Mouse (Mus musculus) intestine, embryonic 14.5 days (tissue): ENCODE results near the gene Tnik. TPM values are rescaled to one million over a fixed set of nuclear protein-coding genes. Genes with fewer than 3 reads are reported as not detected.

Source experiments
- ATAC-seq: fragments of 200-750 bp; cut with Nextera tagmentation; replicated peaks from 2 replicates; pipeline ENCODE4 v1.8.0; 2017; ENCODE audit warnings: low read depth, moderate number of reproducible peaks, moderate TSS enrichment, moderate library complexity; ENCODE audit not compliant: low FRiP score, low TSS enrichment
- DNase-seq: peaks from one replicate; pipeline ENCODE4 v3.0.0-alpha.2; 2018; ENCODE audit warnings: low spot score
- H3K27ac ChIP-seq: fragments of 300-500 bp; sonication (generic); 2 replicates; pipeline ENCODE4 v1.5.1; 2014; ENCODE audit warnings: low read depth, mild to moderate bottlenecking, control low read depth
- H3K27me3 ChIP-seq: fragments of 300-500 bp; sonication (generic); replicated peaks from 2 replicates; pipeline ENCODE4 v1.6.1; 2014; ENCODE audit warnings: low read length, control low read depth; ENCODE audit not compliant: control insufficient read depth, insufficient read depth
- H3K36me3 ChIP-seq: fragments of 300-500 bp; sonication (generic); 2 replicates; pipeline ENCODE4 v1.6.1; 2014; ENCODE audit warnings: low read length, control low read depth; ENCODE audit not compliant: control insufficient read depth, insufficient read depth
- H3K4me1 ChIP-seq: fragments of 300-500 bp; sonication (generic); replicated peaks from 2 replicates; pipeline ENCODE4 v1.6.1; 2014; ENCODE audit warnings: low read length, control low read depth, mixed read lengths; ENCODE audit not compliant: control insufficient read depth, insufficient read depth
- H3K4me2 ChIP-seq: fragments of 300-500 bp; sonication (generic); 2 replicates; pipeline ENCODE4 v1.6.1; 2014; ENCODE audit warnings: low read length
- H3K4me3 ChIP-seq: fragments of 300-500 bp; sonication (generic); 2 replicates; pipeline ENCODE4 v1.5.1; 2014; ENCODE audit warnings: low read depth, low read length, control low read depth, mixed read lengths
- H3K9ac ChIP-seq: fragments of 300-500 bp; sonication (generic); 2 replicates; pipeline ENCODE4 v1.6.1; 2014; ENCODE audit warnings: mild to moderate bottlenecking, low read length
- H3K9me3 ChIP-seq: fragments of 300-500 bp; sonication (generic); 2 replicates; pipeline ENCODE4 v1.6.1; 2016; ENCODE audit warnings: low read length, control low read depth; ENCODE audit not compliant: control insufficient read depth
- WGBS: fragments of 180-500 bp; shearing (Covaris S2); extraction: QIAGEN DNeasy Blood & Tissue Kit; methylation state at CpG from one replicate; pipeline ENCODE4 v1.1.7; 2014; 5-methylcytosine and 5-hydroxymethylcytosine counted together
- polyA plus RNA-seq: library from polyadenylated mRNA; unstranded; fragments of >200 nt; fragmentation: Nextera tagmentation; extraction: Ambion mirVana; gene quantifications from 2 replicates; pipeline ENCODE4 v1.2.1, GENCODE M21; 2014

Tnik gene
- polyA plus RNA-seq, 1 experiment from 2014 or later = 16.1 TPM

DNA sequence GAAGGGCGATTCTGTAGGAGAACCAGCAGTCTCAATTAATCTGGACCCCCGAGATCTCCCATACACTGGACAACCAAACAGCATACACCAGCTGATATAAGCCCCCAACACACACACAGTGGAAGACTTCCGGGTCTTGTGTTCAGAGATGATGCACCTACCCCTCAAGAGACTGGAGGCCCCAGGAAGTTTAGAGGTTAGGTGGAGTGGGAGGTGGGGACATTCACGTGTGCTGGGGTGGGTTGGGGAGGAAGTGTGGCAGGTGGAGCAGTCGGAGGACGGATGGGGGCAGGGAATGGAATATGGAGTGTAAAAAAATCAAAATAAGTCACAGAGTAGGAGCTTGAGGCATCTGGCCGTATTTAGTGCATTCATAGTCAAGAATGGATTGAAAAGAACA is 7.3 kb upstream of the Tnik start:
- Histone ChIP-seq H3K9me3 (no peaks in the 10 kb centered on the region), H3K9ac (no peak overlapping the region), H3K27ac (no peak overlapping the region), H3K36me3 (no peaks in the 10 kb centered on the region), H3K4me3 (no peak overlapping the region), H3K27me3 (no peaks in the 10 kb centered on the region), H3K4me1 (no peaks in the 10 kb centered on the region), H3K4me2 (no peak overlapping the region)
- ATAC-seq (no peak), DNase-seq (no peak)
- WGBS = 82% methylated on average over 7 of the region's 7 CpGs

DNA sequence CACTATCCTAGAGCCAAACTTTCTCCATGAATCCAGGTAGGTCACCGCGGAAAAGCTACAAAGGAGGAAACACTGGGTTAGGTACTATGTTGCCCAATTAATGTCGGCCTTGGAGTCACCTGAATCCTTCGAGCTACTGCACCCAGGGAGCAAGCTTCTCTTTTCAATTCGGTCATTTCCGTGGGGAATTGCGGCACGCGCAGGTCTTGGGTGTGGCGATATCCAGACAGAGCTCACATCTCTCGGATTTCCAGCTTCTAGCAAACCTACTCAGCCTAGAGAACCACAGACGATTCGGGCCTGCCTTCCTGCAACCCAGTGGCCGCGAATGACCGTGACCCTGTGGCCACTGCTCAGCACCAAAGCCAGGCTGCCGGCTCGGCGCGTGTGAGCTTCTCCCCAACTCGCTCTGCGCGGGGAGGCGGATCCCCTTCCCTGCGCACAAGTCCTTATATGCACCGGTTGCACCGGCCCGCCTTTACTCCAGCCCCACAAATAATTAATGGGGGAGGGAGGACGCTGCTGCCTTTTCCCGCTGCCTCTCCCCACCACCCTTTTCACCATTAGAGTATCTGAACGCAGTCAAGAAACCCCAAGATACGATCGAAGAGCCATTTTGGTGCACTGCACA is 528 bp upstream of the Tnik start:
- Histone ChIP-seq H3K9ac (peak overlapping the region; percentile 69), H3K27ac (peak overlapping the region; percentile 59), H3K4me3 (peak overlapping the region; percentile 83), H3K4me2 (peak overlapping the region; percentile 96), H3K9me3 (no peaks in the 10 kb centered on the region), H3K36me3 (no peaks in the 10 kb centered on the region), H3K27me3 (0 out of 2 replicates have a peak, but pooled peaks cover 2% of the 10 kb centered on the region), H3K4me1 (peaks cover 2% of the 10 kb centered on the region; the same call in 1 of the 2 replicates)
- DNase-seq (peak; percentile 85), ATAC-seq (peak; percentile 77)
- 1% methylated on average over 33 of the region's 33 CpGs for WGBS

DNA sequence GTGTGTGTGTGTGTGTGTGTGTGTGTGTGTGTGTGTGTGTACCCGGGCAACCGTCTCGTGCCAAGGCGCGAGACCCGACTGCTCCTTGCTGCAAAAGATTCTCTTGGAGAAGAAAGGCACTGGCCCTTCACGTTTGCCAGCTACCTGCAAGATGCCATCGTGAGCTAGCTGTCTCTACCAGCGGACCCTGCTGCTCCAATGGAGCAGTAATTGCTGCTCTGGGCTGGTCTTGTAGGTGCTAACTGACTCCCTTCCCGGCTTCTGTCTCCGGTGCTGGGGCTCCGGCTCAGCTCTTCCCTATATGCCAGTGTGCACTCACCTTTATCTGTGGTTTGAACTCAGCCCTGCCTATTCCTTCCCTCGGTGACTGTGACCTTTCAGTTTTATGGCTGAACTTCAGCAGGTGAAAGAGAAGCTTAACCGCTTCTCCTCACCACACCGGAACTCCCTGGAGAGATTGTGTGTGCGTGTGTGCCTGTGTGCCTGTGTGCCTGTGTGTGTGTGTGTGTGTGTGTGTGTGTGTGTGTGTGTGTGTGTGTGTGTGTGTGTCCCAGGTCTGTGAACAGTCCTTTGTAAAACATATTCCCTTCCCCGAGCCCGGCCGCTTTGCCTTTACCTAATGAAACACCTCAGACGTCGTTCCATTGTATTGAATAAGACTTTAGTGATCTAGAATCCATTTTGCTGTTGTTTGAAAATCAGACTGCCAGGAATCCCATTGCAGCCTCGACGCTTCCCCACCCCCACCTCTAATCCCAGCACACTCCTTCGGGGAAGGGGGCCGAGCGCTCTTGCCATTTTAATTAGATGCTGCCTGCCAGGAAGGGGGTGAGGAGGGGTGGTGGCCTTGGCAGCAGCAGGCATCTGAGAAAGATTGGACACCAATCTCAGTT is 1.2 kb downstream of the Tnik start:
- WGBS = 8% methylated on average over 26 of the region's 26 CpGs
- no peaks in the 10 kb centered on the region for H3K9me3 ChIP-seq
- no peak overlapping the region; the same call in 1 of the 2 replicates for H3K27ac ChIP-seq
- DNase-seq (peak; percentile 78), ATAC-seq (peak; percentile 16)
- H3K27me3 ChIP-seq = 0 out of 2 replicates have a peak, but pooled peaks cover 2% of the 10 kb centered on the region
- H3K4me1 ChIP-seq = peaks cover 2% of the 10 kb centered on the region; the same call in 1 of the 2 replicates
- peak overlapping the region; percentile 69 for H3K9ac ChIP-seq
- peak overlapping the region; percentile 96 for H3K4me2 ChIP-seq
- no peaks in the 10 kb centered on the region for H3K36me3 ChIP-seq
- H3K4me3 ChIP-seq = peak overlapping the region; percentile 83

DNA sequence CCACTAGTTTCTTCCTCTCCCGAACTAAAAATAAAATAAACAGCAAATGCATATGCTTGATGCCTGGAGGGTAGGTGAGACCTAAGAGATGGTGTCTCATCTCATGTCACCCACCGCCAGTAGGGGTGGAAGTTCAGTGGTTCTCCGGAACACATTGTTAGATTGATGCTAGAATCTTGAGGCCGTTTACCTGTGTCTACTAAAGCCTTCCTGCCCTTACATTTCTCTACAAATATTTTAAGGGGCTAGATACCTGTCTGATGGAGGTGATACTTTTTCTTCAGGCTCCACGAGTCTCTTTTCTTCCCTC is 1.8 kb downstream of the Tnik start:
- DNase-seq = no peak
- H3K9ac ChIP-seq = peak overlapping the region; percentile 69
- H3K36me3 ChIP-seq = no peaks in the 10 kb centered on the region
- WGBS = 49% methylated on average over 5 of the region's 5 CpGs
- 0 out of 2 replicates have a peak, but pooled peaks cover 2% of the 10 kb centered on the region for H3K27me3 ChIP-seq
- no peak overlapping the region for H3K27ac ChIP-seq
- ATAC-seq = no peak
- peaks cover 2% of the 10 kb centered on the region; the same call in 1 of the 2 replicates for H3K4me1 ChIP-seq
- peak overlapping the region; percentile 96 for H3K4me2 ChIP-seq
- H3K4me3 ChIP-seq = peak overlapping the region; percentile 83
- no peaks in the 10 kb centered on the region for H3K9me3 ChIP-seq

DNA sequence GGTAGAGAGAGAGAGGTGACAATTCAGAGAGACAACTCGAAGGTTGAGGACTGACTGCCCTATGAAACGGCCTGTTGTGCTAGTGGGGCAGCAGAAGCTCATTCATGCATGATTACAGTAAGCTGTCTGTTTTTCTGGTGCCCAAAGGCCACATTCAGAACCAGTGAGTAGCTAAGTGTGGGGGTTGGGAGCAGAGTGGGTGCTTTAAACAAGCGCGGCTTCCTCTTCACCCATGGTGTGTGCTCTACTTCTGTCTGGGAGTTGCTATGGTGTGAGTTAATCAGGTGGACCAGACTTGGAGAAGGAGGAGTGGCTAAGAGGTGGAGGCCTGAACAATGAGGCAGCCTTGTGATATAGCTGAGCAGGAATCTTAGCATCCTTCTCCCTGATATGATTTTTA is 2.2 kb downstream of the Tnik start:
- H3K4me2 ChIP-seq = peak overlapping the region; percentile 96
- no peaks in the 10 kb centered on the region for H3K36me3 ChIP-seq
- H3K4me1 ChIP-seq = peaks cover 2% of the 10 kb centered on the region; the same call in 1 of the 2 replicates
- 0 out of 2 replicates have a peak, but pooled peaks cover 2% of the 10 kb centered on the region for H3K27me3 ChIP-seq
- no peaks in the 10 kb centered on the region for H3K9me3 ChIP-seq
- H3K4me3 ChIP-seq = peak overlapping the region; percentile 83; the same call in 1 of the 2 replicates
- H3K9ac ChIP-seq = no peak overlapping the region
- H3K27ac ChIP-seq = no peak overlapping the region
- 55% methylated on average over 4 of the region's 4 CpGs for WGBS
- no peak for ATAC-seq
- no peak for DNase-seq

DNA sequence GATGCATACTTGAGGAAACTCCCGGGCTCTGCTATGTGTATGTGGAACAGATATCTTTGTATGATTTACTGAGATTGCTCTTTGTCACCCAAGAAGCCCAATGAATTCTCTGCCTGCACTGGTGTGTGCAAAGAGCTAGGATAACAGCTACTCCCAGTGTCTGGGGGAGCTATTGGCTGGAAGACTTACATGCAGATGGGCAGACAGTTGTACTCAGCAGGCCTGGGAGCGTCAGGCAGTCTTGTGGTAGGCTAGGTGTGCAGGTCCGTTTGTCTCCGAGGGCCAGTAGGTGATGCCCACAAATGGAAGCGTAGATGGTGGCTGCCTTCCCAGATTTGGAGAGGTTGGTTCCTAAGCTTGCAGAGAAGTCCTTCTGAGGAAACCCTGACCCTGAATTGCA is 2.6 kb downstream of the Tnik start:
- ATAC-seq (no peak), DNase-seq (no peak)
- H3K27me3 ChIP-seq = 0 out of 2 replicates have a peak, but pooled peaks cover 2% of the 10 kb centered on the region
- no peaks in the 10 kb centered on the region for H3K9me3 ChIP-seq
- H3K36me3 ChIP-seq = no peaks in the 10 kb centered on the region
- no peak overlapping the region for H3K4me3 ChIP-seq
- peak overlapping the region; percentile 96 for H3K4me2 ChIP-seq
- no peak overlapping the region for H3K9ac ChIP-seq
- peaks cover 2% of the 10 kb centered on the region; the same call in 1 of the 2 replicates for H3K4me1 ChIP-seq
- 75% methylated on average over 5 of the region's 5 CpGs for WGBS
- no peak overlapping the region for H3K27ac ChIP-seq

DNA sequence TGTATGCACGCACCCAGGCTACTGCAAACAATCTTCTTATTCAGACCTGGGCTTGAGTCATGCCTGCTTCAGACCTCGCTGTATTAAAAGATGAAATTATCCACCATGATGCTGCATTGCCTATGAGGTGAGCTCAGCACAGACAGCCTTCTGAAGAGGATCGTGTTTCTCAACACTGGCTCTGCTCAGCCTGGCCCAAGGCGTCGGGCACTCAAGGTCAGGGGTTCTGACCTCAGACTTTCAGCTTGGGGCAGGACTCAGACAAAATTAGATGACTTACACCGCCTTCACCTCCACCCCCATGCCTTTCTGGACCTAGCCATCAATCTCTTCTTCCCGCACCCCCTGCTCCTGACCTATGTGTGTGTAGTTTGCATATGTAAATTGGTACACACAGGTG is 4.2 kb downstream of the Tnik start:
- H3K9ac ChIP-seq = no peak overlapping the region
- no peak overlapping the region for H3K4me3 ChIP-seq
- no peak overlapping the region for H3K27ac ChIP-seq
- DNase-seq = no peak
- no peaks in the 10 kb centered on the region for H3K36me3 ChIP-seq
- peaks cover 2% of the 10 kb centered on the region; the same call in 1 of the 2 replicates for H3K4me1 ChIP-seq
- H3K27me3 ChIP-seq = 0 out of 2 replicates have a peak, but pooled peaks cover 2% of the 10 kb centered on the region
- no peak for ATAC-seq
- no peaks in the 10 kb centered on the region for H3K9me3 ChIP-seq
- no peak overlapping the region for H3K4me2 ChIP-seq
- WGBS = 66% methylated on average over 7 of the region's 7 CpGs

DNA sequence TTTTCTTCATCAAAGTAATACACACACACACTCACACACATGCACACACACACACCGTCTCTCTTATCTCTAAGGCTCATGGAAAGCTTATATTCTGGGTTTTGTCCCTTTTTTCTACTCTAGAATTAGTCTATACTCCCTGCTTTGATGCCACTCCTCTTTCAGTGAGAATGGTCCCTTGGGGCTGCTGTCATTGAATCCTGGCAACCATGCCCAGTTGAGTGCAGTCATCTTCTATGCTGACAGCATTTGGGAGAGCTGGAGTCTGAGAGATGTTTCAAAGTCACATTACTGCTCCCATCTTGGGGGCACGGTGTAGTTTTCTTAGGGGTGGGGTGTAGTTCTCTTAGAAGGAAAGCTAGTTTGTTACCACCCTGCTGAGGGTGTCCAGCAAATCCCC is 6.7 kb downstream of the Tnik start:
- H3K4me3 ChIP-seq = no peak overlapping the region
- H3K9me3 ChIP-seq = no peaks in the 10 kb centered on the region
- no peak for ATAC-seq
- H3K4me1 ChIP-seq = 0 out of 2 replicates have a peak, but pooled peaks cover 2% of the 10 kb centered on the region
- H3K27ac ChIP-seq = no peak overlapping the region
- no peaks in the 10 kb centered on the region for H3K27me3 ChIP-seq
- H3K4me2 ChIP-seq = no peak overlapping the region
- H3K9ac ChIP-seq = no peak overlapping the region
- DNase-seq = no peak
- no peaks in the 10 kb centered on the region for H3K36me3 ChIP-seq
- 63% methylated on average over 2 of the region's 2 CpGs for whole genome bisulfite sequencing
